Mouse (Mus musculus) midbrain, embryonic 10.5 days (tissue): ENCODE results near the gene Ergic1. TPM values are rescaled to one million over a fixed set of nuclear protein-coding genes. Genes with fewer than 3 reads are reported as not detected.

Experiments
- DNase-seq: peaks from one replicate; pipeline ENCODE4 v3.0.0-alpha.2; 2017; ENCODE audit warnings: low spot score
- H3K27ac ChIP-seq: fragments of 300-500 bp; sonication (generic); replicated peaks from 2 replicates; pipeline ENCODE4 v1.5.1; 2016; ENCODE audit warnings: mild to moderate bottlenecking
- H3K27me3 ChIP-seq: fragments of 300-500 bp; sonication (generic); 2 replicates; pipeline ENCODE4 v1.6.1; 2016; ENCODE audit warnings: low read depth, mild to moderate bottlenecking; ENCODE audit not compliant: poor library complexity, severe bottlenecking
- H3K36me3 ChIP-seq: fragments of 300-500 bp; sonication (generic); 2 replicates; pipeline ENCODE4 v1.6.1; 2016; ENCODE audit warnings: mild to moderate bottlenecking, moderate library complexity
- H3K4me1 ChIP-seq: fragments of 300-500 bp; sonication (generic); 2 replicates; pipeline ENCODE4 v1.6.1; 2016
- H3K4me3 ChIP-seq: fragments of 300-500 bp; sonication (generic); 2 replicates; pipeline ENCODE4 v1.5.1; 2016; ENCODE audit warnings: mild to moderate bottlenecking, moderate library complexity
- H3K9me3 ChIP-seq: fragments of 300-500 bp; sonication (generic); replicated peaks from 2 replicates; pipeline ENCODE4 v1.6.1; 2016; ENCODE audit warnings: mild to moderate bottlenecking
- WGBS: fragments of 180-500 bp; shearing (Covaris S2); methylation state at CpG from one replicate; pipeline ENCODE4 v1.1.7; 2016; 5-methylcytosine and 5-hydroxymethylcytosine counted together
- polyA plus RNA-seq: library from polyadenylated mRNA; unstranded; fragments of >200 nt; fragmentation: Nextera tagmentation; extraction: Ambion mirVana; gene quantifications from 2 replicates; pipeline ENCODE4 v1.2.1, GENCODE M21; 2016

Gene Ergic1
- polyA plus RNA-seq, 1 experiment from 2014 or later = 104 TPM

GRCm38 (mm10) chr17:26611918-26612317 lies 50.6 kb downstream of the Ergic1 start:
- H3K36me3 ChIP-seq = peaks cover 88% of the 10 kb centered on the region
- WGBS = 93% methylated on average over 4 of the region's 4 CpGs

GRCm38 (mm10) chr17:26614286-26614685 lies 53.0 kb downstream of the Ergic1 start:
- Histone ChIP-seq H3K27me3 (no peaks in the 10 kb centered on the region), H3K4me1 (no peaks in the 10 kb centered on the region), H3K36me3 (peaks cover 90% of the 10 kb centered on the region), H3K27ac (no peak overlapping the region), H3K4me3 (no peak overlapping the region), H3K9me3 (no peaks in the 10 kb centered on the region)
- WGBS = 89% methylated on average over 6 of the region's 6 CpGs
- no peak for DNase-seq

More at GRCm38 (mm10) chr17:26611918-26612317, 50.6 kb downstream of the Ergic1 start:
- DNase-seq = no peak
- Histone ChIP-seq H3K4me3 (no peak overlapping the region), H3K4me1 (no peaks in the 10 kb centered on the region), H3K27me3 (no peaks in the 10 kb centered on the region), H3K9me3 (no peaks in the 10 kb centered on the region), H3K27ac (no peak overlapping the region)

GRCm38 (mm10) chr17:26614708-26615486 lies 53.6 kb downstream of the Ergic1 start:
- no peak for DNase-seq
- 86% methylated on average over 9 of the region's 9 CpGs for WGBS
- H3K27ac ChIP-seq = no peak overlapping the region
- no peaks in the 10 kb centered on the region for H3K27me3 ChIP-seq
- H3K36me3 ChIP-seq = peaks cover 90% of the 10 kb centered on the region
- no peaks in the 10 kb centered on the region for H3K4me1 ChIP-seq
- H3K4me3 ChIP-seq = no peak overlapping the region
- H3K9me3 ChIP-seq = no peaks in the 10 kb centered on the region

- H3K36me3 ChIP-seq = peaks cover 90% of the 10 kb centered on the region
- 91% methylated on average over 2 of the region's 2 CpGs for WGBS
- H3K4me3 ChIP-seq = no peak overlapping the region
- no peaks in the 10 kb centered on the region for H3K27me3 ChIP-seq
- no peak overlapping the region for H3K27ac ChIP-seq
- no peaks in the 10 kb centered on the region for H3K4me1 ChIP-seq
- H3K9me3 ChIP-seq = no peaks in the 10 kb centered on the region
- DNase-seq = no peak
Observed at GRCm38 (mm10) chr17:26616696-26617095, 55.4 kb downstream of the Ergic1 start.

GRCm38 (mm10) chr17:26618498-26618897 lies 57.2 kb downstream of the Ergic1 start:
- H3K27me3 ChIP-seq = no peaks in the 10 kb centered on the region
- H3K36me3 ChIP-seq = peaks cover 90% of the 10 kb centered on the region
- H3K9me3 ChIP-seq = no peaks in the 10 kb centered on the region
- WGBS = 94% methylated on average over 5 of the region's 5 CpGs
- no peaks in the 10 kb centered on the region for H3K4me1 ChIP-seq
- no peak for DNase-seq
- no peak overlapping the region for H3K4me3 ChIP-seq
- no peak overlapping the region for H3K27ac ChIP-seq

- 86% methylated on average over 6 of the region's 6 CpGs for WGBS
- no peaks in the 10 kb centered on the region for H3K27me3 ChIP-seq
- no peaks in the 10 kb centered on the region for H3K9me3 ChIP-seq
- no peaks in the 10 kb centered on the region for H3K4me1 ChIP-seq
- no peak overlapping the region for H3K27ac ChIP-seq
- no peak for DNase-seq
- H3K4me3 ChIP-seq = no peak overlapping the region
- H3K36me3 ChIP-seq = peaks cover 90% of the 10 kb centered on the region
Observed at GRCm38 (mm10) chr17:26619577-26619976, 58.3 kb downstream of the Ergic1 start.

GRCm38 (mm10) chr17:26620292-26620691 lies 59.0 kb downstream of the Ergic1 start:
- DNase-seq = no peak
- H3K27me3 ChIP-seq = no peaks in the 10 kb centered on the region
- H3K9me3 ChIP-seq = no peaks in the 10 kb centered on the region
- H3K4me3 ChIP-seq = no peak overlapping the region
- peaks cover 91% of the 10 kb centered on the region for H3K36me3 ChIP-seq
- WGBS = 93% methylated on average over 6 of the region's 6 CpGs
- no peak overlapping the region for H3K27ac ChIP-seq
- H3K4me1 ChIP-seq = no peaks in the 10 kb centered on the region

GRCm38 (mm10) chr17:26620786-26621766 lies 59.8 kb downstream of the Ergic1 start:
- Histone ChIP-seq H3K9me3 (no peaks in the 10 kb centered on the region), H3K27ac (no peak overlapping the region), H3K4me1 (no peaks in the 10 kb centered on the region), H3K4me3 (no peak overlapping the region), H3K36me3 (peaks cover 91% of the 10 kb centered on the region), H3K27me3 (no peaks in the 10 kb centered on the region)
- no peak for DNase-seq
- 91% methylated on average over 17 of the region's 17 CpGs for WGBS

GRCm38 (mm10) chr17:26621912-26622311 lies 60.6 kb downstream of the Ergic1 start:
- H3K27ac ChIP-seq = no peak overlapping the region
- no peaks in the 10 kb centered on the region for H3K27me3 ChIP-seq
- H3K9me3 ChIP-seq = no peaks in the 10 kb centered on the region
- peaks cover 91% of the 10 kb centered on the region for H3K36me3 ChIP-seq
- WGBS = 92% methylated on average over 5 of the region's 5 CpGs
- no peak for DNase-seq
- H3K4me1 ChIP-seq = no peaks in the 10 kb centered on the region
- H3K4me3 ChIP-seq = no peak overlapping the region

- Histone ChIP-seq H3K4me1 (no peaks in the 10 kb centered on the region), H3K9me3 (no peaks in the 10 kb centered on the region), H3K4me3 (no peak overlapping the region), H3K27me3 (no peaks in the 10 kb centered on the region), H3K27ac (no peak overlapping the region), H3K36me3 (peaks cover 92% of the 10 kb centered on the region)
- no peak for DNase-seq
- 91% methylated on average over 6 of the region's 6 CpGs for WGBS
Observed at GRCm38 (mm10) chr17:26623991-26624390, 62.7 kb downstream of the Ergic1 start.

GRCm38 (mm10) chr17:26624999-26625398 lies 63.7 kb downstream of the Ergic1 start:
- no peak overlapping the region for H3K4me3 ChIP-seq
- no peak for DNase-seq
- H3K27me3 ChIP-seq = no peaks in the 10 kb centered on the region
- WGBS = 91% methylated on average over 10 of the region's 10 CpGs
- no peaks in the 10 kb centered on the region for H3K9me3 ChIP-seq
- no peak overlapping the region for H3K27ac ChIP-seq
- H3K4me1 ChIP-seq = no peaks in the 10 kb centered on the region
- H3K36me3 ChIP-seq = peaks cover 94% of the 10 kb centered on the region

- no peak for DNase-seq
- H3K9me3 ChIP-seq = no peaks in the 10 kb centered on the region
- no peaks in the 10 kb centered on the region for H3K4me1 ChIP-seq
- WGBS = 97% methylated on average over 2 of the region's 2 CpGs
- H3K27me3 ChIP-seq = no peaks in the 10 kb centered on the region
- no peak overlapping the region for H3K4me3 ChIP-seq
- H3K36me3 ChIP-seq = peaks cover 94% of the 10 kb centered on the region
- no peak overlapping the region for H3K27ac ChIP-seq
Observed at GRCm38 (mm10) chr17:26625521-26626010, 64.3 kb downstream of the Ergic1 start.
